Mouse (Mus musculus) testis, adult 2 months (tissue): ENCODE data around the gene Wrnip1.

Experiments used
- CTCF ChIP-seq: fragments of 200-500 bp; IDR thresholded peaks from 2 replicates; pipeline ENCODE4 v1.5.1; 2012; ENCODE audit warnings: low read depth, mild to moderate bottlenecking, inconsistent platforms, low read length, moderate library complexity; ENCODE audit not compliant: control insufficient read depth, insufficient read depth, insufficient replicate concordance
- POLR2A ChIP-seq: fragments of 200-500 bp; IDR thresholded peaks from 2 replicates; pipeline ENCODE4 v1.6.1; 2012; ENCODE audit warnings: low read depth, mild to moderate bottlenecking, inconsistent platforms, low read length, moderate library complexity; ENCODE audit not compliant: control insufficient read depth

DNA sequence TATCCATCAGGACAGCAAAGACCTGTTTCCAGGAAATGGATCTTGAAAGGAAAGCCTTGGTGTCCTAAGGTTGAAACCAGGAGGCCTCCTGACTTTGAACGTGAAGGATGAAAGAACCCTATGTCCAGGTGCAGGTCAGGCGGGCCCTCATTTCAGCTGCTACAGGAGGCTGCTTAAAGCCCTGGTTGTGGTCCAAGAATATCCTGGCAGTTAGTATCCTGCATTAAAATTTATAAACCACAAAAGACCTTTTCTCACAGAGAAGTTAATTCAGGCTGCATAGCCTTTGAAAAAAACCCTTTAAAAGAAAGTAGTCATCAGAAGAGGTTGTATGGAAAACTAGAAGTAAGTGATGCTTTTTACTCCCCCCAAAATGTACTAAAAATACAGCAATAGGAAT, 41.0 kb upstream of the Wrnip1 start:
- TF ChIP-seq CTCF (no peak), POLR2A (no peak)
